Mouse (Mus musculus): Measurements from ENCODE around the gene Bzw2.

The Bzw2 gene

GRCm38 (mm10) chr12:36047593-36047992 lies 110.3 kb downstream of the Bzw2 start:
- no peak for TF ChIP-seq GATA4 (IDR thresholded peaks at IDR 0.05; ENCODE audit: insufficient replicate concordance, low read length)

- TF ChIP-seq GATA4 (IDR thresholded peaks at IDR 0.05; ENCODE audit: insufficient replicate concordance, low read length): no peak
These were observed 111.7 kb downstream of the Bzw2 start for GRCm38 (mm10) chr12:36046196-36046595.

GRCm38 (mm10) chr12:36044691-36045090 lies 113.2 kb downstream of the Bzw2 start:
- TF ChIP-seq GATA4 (IDR thresholded peaks at IDR 0.05; ENCODE audit: insufficient replicate concordance, low read length): no peak

GRCm38 (mm10) chr12:36042348-36042778 lies 115.5 kb downstream of the Bzw2 start, which contains the start of gene Tspan13:
TSS of gene Tspan13 (minus strand) at chr12:36042500.
- no peak for TF ChIP-seq GATA4 (IDR thresholded peaks at IDR 0.05; ENCODE audit: insufficient replicate concordance, low read length)

All from liver, adult (tissue).